Mouse (Mus musculus) lung, postnatal 0 days (tissue): ENCODE data around the gene Mrgpra1. TPM values are rescaled to one million over a fixed set of nuclear protein-coding genes. Genes with fewer than 3 reads are reported as not detected.
"Not testable (repeated sequence)": the region's sequence is repeated elsewhere in the genome, so short reads cannot be mapped to it uniquely, and the experiment has no call there.

Experiments
- ATAC-seq: fragments of 200-750 bp; cut with Nextera tagmentation; 2 replicates; pipeline ENCODE4 v1.8.0; 2017; ENCODE audit warnings: moderate library complexity
- DNase-seq: peaks from one replicate; pipeline ENCODE4 v3.0.0-alpha.2; 2016; ENCODE audit warnings: low spot score
- H3K27ac ChIP-seq: fragments of 300-500 bp; sonication (generic); 2 replicates; pipeline ENCODE4 v1.5.1; 2014; ENCODE audit warnings: antibody characterized with exemption, mild to moderate bottlenecking, low read length, mixed read lengths
- H3K27me3 ChIP-seq: fragments of 300-500 bp; sonication (generic); replicated peaks from 2 replicates; pipeline ENCODE4 v1.6.1; 2014; ENCODE audit warnings: low read length, mixed read lengths; ENCODE audit not compliant: insufficient read depth
- H3K36me3 ChIP-seq: fragments of 300-500 bp; sonication (generic); 2 replicates; pipeline ENCODE4 v1.6.1; 2014; ENCODE audit warnings: low read length, mixed read lengths; ENCODE audit not compliant: insufficient read depth
- H3K4me1 ChIP-seq: fragments of 300-500 bp; sonication (generic); 2 replicates; pipeline ENCODE4 v1.6.1; 2014; ENCODE audit warnings: antibody characterized with exemption, low read depth, low read length, mixed read lengths; ENCODE audit not compliant: insufficient read depth
- H3K4me2 ChIP-seq: fragments of 300-500 bp; sonication (generic); replicated peaks from 2 replicates; pipeline ENCODE4 v1.6.1; 2014; ENCODE audit warnings: low read depth, mild to moderate bottlenecking, low read length, moderate library complexity, mixed read lengths
- H3K4me3 ChIP-seq: fragments of 300-500 bp; sonication (generic); 2 replicates; pipeline ENCODE4 v1.5.1; 2014; ENCODE audit warnings: low read depth, low read length
- H3K9ac ChIP-seq: fragments of 300-500 bp; sonication (generic); replicated peaks from 2 replicates; pipeline ENCODE4 v1.6.1; 2014; ENCODE audit warnings: low read depth, mild to moderate bottlenecking
- H3K9me3 ChIP-seq: fragments of 300-500 bp; sonication (generic); 2 replicates; pipeline ENCODE4 v1.6.1; 2016; ENCODE audit warnings: low read length, mixed read lengths
- CTCF ChIP-seq: IDR thresholded peaks from 2 replicates; pipeline ENCODE4 v1.5.1; 2016; ENCODE audit warnings: antibody characterized with exemption, mild to moderate bottlenecking
- EP300 ChIP-seq: IDR thresholded peaks from 2 replicates; pipeline ENCODE4 v1.6.1; 2016; ENCODE audit warnings: antibody characterized with exemption, mild to moderate bottlenecking, control low read depth
- WGBS: fragments of 180-500 bp; shearing (Covaris S2); extraction: QIAGEN DNeasy Blood & Tissue Kit; methylation state at CpG from one replicate; pipeline ENCODE4 v1.1.7; 2014; 5-methylcytosine and 5-hydroxymethylcytosine counted together
- polyA plus RNA-seq: library from polyadenylated mRNA; unstranded; fragments of >200 nt; fragmentation: Nextera tagmentation; extraction: Ambion mirVana; gene quantifications from 2 replicates; pipeline ENCODE4 v1.2.1, GENCODE M21; 2015

Mrgpra1 gene
- polyA plus RNA-seq: not detected in 2 replicates

GRCm38 (mm10) chr7:47354140-47354539, at the start of gene Mrgpra1:
TSS of gene Mrgpra1 (minus strand) at chr7:47354240.
- Histone ChIP-seq H3K27ac (no peak within 1 kb of the TSS), H3K9me3 (no peaks in the 10 kb centered on the region; the same call in 1 of the 2 replicates), H3K27me3 (no peaks in the 10 kb centered on the region), H3K36me3 (no peaks in the 10 kb centered on the region), H3K4me3 (no peak within 1 kb of the TSS), H3K9ac (no peak within 1 kb of the TSS), H3K4me1 (no peaks in the 10 kb centered on the region), H3K4me2 (no peak within 1 kb of the TSS)
- DNase-seq (no peak), ATAC-seq (no peak)
- 78% methylated on average over 1 of the region's 1 CpGs for WGBS
- TF ChIP-seq EP300 (no peak), CTCF (no peak)

GRCm38 (mm10) chr7:47401125-47401524, 47.1 kb upstream of the Mrgpra1 start:
- no peak for TF ChIP-seq EP300
- TF ChIP-seq CTCF: no peak
- H3K36me3 ChIP-seq: no peaks in the 10 kb centered on the region
- no peak overlapping the region for H3K4me2 ChIP-seq
- H3K27ac ChIP-seq: no peak overlapping the region
- no peak overlapping the region for H3K4me3 ChIP-seq
- no peaks in the 10 kb centered on the region for H3K4me1 ChIP-seq
- ATAC-seq (no peak), DNase-seq (no peak)
- no peak overlapping the region for H3K9ac ChIP-seq
- no peaks in the 10 kb centered on the region for H3K27me3 ChIP-seq
- no peaks in the 10 kb centered on the region for H3K9me3 ChIP-seq

DNA sequence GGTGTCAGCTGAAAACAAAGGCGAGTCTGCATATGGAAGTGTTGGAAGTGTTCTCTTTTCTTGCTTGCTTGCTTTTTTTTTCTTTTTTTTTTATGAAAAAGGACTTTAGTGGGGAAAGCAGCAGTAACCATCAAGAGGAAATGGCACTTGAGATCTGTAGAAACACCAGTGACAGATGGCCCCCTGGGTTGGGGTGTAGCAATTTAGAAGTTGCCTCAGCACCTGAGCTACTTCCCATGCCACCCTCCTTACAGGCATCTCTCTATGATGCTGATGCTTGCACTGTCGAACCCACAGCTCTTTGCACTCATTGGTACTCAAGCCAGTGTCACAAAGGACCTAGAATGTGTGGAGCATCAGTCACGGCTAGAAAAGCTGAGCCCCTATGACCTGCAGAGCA, 5.6 kb downstream of the Mrgpra1 start:
- TF ChIP-seq CTCF (no peak), EP300 (no peak)
- 63% methylated on average over 3 of the region's 3 CpGs for WGBS
- ATAC-seq: no peak
- Histone ChIP-seq H3K9ac (no peak overlapping the region), H3K27me3 (no peaks in the 10 kb centered on the region), H3K36me3 (no peaks in the 10 kb centered on the region), H3K27ac (no peak overlapping the region), H3K4me3 (no peak overlapping the region), H3K9me3 (no peaks in the 10 kb centered on the region), H3K4me2 (no peak overlapping the region), H3K4me1 (no peaks in the 10 kb centered on the region)
- DNase-seq: no peak

DNA sequence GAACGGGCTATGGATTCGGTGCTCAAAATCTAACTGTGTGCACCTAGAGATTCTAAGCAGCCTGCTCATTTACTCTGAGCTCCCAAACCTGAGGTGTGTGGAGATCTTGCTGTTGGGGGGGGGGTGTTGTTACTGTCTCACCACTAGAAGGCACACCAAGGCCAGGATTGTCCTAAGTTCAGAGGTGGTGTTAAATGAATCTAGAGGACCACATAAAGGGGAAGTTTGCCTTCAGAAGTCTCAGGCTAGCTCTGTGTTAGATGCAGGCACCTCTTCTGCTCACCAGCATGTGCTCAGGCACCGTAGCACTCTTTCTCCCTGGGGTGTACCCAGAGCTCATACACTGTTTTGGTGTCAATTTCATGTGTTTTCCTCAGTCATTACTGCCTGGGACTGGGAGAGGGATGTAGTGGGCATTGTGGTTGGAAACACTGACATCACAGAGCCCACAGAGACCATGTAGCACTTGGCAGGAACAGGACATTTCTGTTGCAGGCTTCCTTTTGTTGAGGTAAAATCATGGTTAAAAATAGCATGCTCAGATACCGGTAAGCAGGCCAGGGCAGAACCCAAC, 8.0 kb downstream of the Mrgpra1 start:
- no peak overlapping the region for H3K27ac ChIP-seq
- WGBS: 83% methylated on average over 4 of the region's 4 CpGs

DNA sequence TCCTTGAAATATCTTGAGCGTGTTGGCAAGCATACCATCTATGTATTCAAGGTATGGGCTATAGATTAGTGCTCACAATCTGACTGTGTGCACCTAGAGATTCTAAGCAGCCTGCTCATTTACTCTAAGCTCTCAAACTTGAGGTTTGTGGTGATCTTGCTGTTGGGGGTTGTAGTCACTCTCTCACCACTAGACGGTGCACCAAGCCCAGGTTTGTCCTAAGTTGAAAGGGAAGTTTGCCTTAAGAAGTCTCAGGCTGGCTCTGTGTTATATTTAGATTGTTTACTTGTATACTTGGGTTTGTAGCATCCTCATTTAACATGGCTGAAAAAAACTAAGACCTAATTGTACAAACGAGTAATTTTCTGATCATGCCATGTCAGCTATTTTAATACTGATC, 12.2 kb downstream of the Mrgpra1 start:
- ATAC-seq, H3K27ac ChIP-seq, H3K27me3 ChIP-seq, H3K4me2 ChIP-seq, H3K9me3 ChIP-seq, H3K9ac ChIP-seq, H3K4me3 ChIP-seq, H3K4me1 ChIP-seq, DNase-seq, H3K36me3 ChIP-seq: not testable (repeated sequence)
- WGBS: 51% methylated on average over 3 of the region's 3 CpGs

More for the DNA sequence above, 8.0 kb downstream of the Mrgpra1 start:
- H3K4me3 ChIP-seq: no peak overlapping the region
- H3K4me2 ChIP-seq: no peak overlapping the region
- DNase-seq (no peak), ATAC-seq (no peak)
- TF ChIP-seq EP300 (no peak), CTCF (no peak)
- H3K9ac ChIP-seq: no peak overlapping the region
- no peaks in the 10 kb centered on the region for H3K36me3 ChIP-seq
- no peaks in the 10 kb centered on the region for H3K27me3 ChIP-seq
- H3K4me1 ChIP-seq: no peaks in the 10 kb centered on the region
- H3K9me3 ChIP-seq: no peaks in the 10 kb centered on the region

- ATAC-seq, H3K9ac ChIP-seq, H3K27me3 ChIP-seq, H3K4me2 ChIP-seq, H3K36me3 ChIP-seq, H3K4me3 ChIP-seq, H3K27ac ChIP-seq, H3K9me3 ChIP-seq, DNase-seq, H3K4me1 ChIP-seq: not testable (repeated sequence)
- 72% methylated on average over 3 of the region's 3 CpGs for WGBS
Observed at GRCm38 (mm10) chr7:47341389-47341788, 12.7 kb downstream of the Mrgpra1 start.

GRCm38 (mm10) chr7:47318299-47318698, 35.7 kb downstream of the Mrgpra1 start:
- Histone ChIP-seq H3K9ac (no peak overlapping the region), H3K9me3 (no peaks in the 10 kb centered on the region), H3K27ac (no peak overlapping the region), H3K4me3 (no peak overlapping the region), H3K36me3 (no peaks in the 10 kb centered on the region), H3K27me3 (no peaks in the 10 kb centered on the region), H3K4me1 (no peaks in the 10 kb centered on the region), H3K4me2 (no peak overlapping the region)
- DNase-seq: no peak
- no peak for ATAC-seq
- TF ChIP-seq CTCF (no peak), EP300 (no peak)
- WGBS: 28% methylated on average over 1 of the region's 1 CpGs
